Mouse (Mus musculus) urinary bladder, postnatal 14 days (tissue): ENCODE measurements around the gene Exoc7.
"Not testable (repeated sequence)": the region's sequence is repeated elsewhere in the genome, so short reads cannot be mapped to it uniquely, and the experiment has no call there.

Experiments used
- DNase-seq: peaks from one replicate; pipeline ENCODE4 v3.0.0; 2021; ENCODE audit warnings: low spot score

Exoc7 gene

DNA sequence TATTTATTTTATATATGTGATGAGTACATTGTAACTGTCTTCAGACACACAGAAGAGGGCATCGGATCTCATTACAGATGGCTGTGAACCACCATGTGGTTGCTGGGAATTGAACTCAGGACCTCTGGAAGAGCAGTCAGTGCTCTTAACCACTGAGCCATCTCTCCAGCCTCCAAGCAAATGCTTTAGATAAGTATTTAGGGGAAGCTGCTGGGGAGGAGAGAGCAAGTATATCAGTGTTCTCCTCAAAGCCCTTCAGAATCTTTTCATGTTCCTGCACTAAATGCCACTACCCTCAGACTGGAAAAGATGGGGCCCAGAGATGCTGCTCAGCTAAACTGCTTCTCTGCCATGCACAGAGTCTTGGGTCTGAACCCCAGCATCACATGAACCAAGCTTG, 29.8 kb downstream of the Exoc7 start:
- DNase-seq: not testable (repeated sequence)

DNA sequence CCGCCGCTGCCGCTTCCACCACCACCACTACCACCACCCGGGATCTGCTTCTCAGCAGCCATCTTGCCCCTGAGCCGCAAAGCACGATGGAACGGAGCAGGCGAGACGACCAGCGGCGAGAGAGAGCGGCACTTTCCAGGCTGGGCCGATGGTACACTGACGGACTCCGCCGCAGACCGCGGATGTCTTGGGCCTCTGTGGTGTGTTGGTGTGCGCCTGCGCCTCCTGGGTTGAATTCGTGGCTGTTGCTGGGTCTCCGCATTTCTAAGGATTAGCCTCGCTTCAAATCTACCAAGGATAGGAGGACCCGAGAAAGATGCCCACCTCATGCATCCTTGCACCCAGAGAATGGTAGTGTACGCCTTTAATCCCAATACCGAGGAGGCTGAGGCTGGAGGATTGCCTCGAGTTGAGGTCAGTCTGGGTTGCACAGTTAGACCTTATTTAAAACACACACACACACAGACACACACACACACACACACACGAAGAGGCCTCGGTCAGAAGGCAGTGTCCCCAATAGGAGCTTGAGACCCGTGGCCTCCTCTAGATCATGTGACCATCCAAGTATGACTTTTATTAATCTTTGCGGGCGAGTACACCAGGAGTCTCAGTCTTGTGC, 32.9 kb downstream of the Exoc7 start, which contains the start of gene Srp68:
Gene Srp68 (minus strand): TSS at position 173 of the 622 bp plus-strand sequence.
- DNase-seq: peak; percentile 93

GRCm38 (mm10) chr11:116273469-116274044, 33.5 kb downstream of the Exoc7 start:
- DNase-seq: no peak

DNA sequence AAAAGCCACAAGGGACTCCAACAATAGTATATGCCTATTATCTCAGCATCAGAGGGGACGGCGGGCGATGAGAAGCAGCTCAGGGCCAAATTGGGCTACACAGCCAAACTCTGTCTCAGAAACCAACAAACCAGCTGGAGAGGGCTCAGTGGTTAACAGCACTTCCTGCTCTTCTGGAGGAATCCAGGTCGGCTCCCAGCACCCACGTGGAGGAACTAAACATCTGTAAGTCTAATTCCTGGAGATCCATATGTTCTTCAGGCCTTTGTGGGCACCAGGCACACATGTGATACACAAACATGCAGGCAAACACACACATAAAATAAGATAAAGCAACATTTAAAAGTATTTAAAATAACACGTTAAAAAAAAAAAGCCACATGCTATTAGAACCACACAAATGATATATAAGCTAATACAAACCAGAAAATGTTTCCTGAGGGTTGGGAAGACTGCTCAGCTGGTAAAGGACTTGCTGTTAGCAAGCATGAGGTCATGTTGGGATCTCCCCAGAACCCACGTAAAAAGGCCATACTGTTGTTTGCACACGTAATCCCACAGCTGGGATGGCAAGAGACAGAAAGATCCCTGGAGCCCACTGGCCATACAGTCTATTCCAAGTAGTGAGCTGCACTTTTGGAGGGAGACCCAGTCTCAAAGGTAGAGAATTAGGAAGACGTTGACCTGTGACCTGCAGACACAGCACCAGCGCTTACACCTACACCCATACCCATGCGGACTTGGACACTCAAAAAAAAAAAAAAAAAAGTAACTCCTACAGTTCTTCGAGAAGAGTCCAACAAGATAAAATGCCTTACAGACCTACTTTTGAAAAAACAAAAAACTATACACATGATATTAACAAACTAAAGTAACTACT, 34.2 kb downstream of the Exoc7 start:
- DNase-seq: no peak

- DNase-seq: no peak
Measured at GRCm38 (mm10) chr11:116269560-116269959, 37.5 kb downstream of the Exoc7 start.

DNA sequence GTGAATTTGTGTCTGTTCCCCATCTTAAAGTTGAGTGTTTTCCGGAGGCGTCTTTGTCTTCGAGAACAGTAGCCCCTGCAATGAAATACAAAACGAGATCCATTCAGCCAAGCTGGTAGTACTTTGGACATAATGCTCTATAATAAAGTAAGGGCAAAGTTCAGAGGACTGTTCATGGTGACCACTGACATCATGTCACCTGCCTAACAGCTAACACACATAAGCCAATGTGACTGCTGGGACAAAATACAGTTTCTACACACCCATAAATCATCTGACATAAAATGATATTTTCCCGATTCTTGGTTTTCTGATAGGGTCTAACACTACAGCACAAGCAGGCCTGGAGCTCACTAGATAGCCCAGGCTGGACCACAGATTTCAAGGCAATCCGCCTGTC, 38.7 kb downstream of the Exoc7 start:
- DNase-seq: no peak

- no peak for DNase-seq
Measured at GRCm38 (mm10) chr11:116267637-116268036, 39.4 kb downstream of the Exoc7 start.

- no peak for DNase-seq
Measured at GRCm38 (mm10) chr11:116265850-116266249, 41.2 kb downstream of the Exoc7 start.

DNA sequence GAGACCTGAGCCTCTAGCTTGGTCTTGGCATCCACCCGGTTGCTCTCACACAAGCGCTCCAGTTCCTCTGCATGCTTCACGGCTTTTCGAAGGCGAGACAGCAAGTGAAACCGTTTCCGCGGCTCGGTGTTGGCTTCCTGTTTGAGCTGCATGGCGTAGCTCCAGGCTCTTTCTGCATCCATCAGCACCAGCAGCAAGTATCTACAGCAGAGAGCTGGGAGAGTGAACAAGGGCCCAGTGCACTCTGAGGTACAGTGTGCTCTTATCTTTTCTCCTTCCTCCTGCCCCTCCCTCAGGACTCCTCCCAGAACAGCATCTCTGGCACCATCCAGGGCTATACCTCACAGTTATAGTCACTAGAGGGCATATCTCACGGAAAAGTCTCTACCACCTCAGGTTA, 41.7 kb downstream of the Exoc7 start:
- no peak for DNase-seq

DNA sequence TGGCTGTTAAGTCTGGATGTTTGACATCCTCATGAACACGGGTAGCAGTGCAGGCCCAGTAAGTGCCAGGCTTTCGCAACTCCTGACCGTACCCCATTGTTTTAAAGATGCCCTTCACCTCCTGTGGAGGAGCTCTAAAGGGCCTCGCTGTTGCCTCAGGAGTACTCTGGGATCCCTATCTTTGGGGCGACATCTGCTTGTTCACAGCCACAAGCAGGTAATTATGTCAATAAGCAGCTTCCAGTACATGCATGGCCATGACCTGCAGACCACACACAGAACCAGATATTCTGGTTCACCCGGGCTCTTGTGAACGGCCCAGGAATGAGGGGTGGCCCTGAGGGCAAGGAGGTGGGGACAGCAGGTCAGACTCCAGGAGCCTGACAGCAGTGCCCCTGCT, 46.8 kb downstream of the Exoc7 start:
- DNase-seq: peak; percentile 83

GRCm38 (mm10) chr11:116259461-116259860, 47.6 kb downstream of the Exoc7 start:
- no peak for DNase-seq

DNA sequence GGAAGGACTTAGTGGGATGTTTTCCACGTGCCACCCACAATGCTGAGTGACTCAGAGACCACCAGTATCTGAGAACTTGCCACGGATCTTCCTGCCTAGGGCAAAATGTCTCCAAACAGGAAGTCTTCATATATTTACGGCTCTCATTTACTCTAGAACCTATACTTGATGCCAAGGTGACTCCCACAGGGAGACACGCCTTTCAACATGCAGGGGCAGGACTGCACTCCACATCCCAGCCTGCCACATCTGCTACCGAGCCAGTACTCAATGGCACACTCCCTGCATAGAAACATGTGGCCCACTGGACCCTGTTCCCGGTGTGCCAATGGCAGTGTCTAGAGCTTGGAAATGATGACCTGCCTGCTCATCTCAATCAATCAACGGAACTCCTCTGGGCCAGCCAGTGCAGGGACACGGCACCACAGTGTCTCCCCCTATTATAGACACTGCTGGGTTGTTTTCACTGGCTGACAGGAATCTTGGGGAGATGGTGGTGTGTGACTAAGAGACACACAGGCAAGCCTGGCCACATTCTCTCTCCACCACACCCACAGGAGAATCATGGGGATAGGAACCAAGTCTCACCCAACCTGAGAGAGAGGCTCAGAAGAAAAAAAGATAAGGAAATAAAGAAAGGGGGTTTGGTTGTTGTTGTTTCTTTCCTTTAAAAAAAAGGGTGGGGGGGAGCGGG, 50.9 kb downstream of the Exoc7 start:
- peak; percentile 60 for DNase-seq

- no peak for DNase-seq
Measured at GRCm38 (mm10) chr11:116255090-116255981, 51.7 kb downstream of the Exoc7 start.

- peak; percentile 58 for DNase-seq
Measured at GRCm38 (mm10) chr11:116254627-116255026, 52.4 kb downstream of the Exoc7 start.

- no peak for DNase-seq
Measured at GRCm38 (mm10) chr11:116253076-116253600, 53.9 kb downstream of the Exoc7 start.

DNA sequence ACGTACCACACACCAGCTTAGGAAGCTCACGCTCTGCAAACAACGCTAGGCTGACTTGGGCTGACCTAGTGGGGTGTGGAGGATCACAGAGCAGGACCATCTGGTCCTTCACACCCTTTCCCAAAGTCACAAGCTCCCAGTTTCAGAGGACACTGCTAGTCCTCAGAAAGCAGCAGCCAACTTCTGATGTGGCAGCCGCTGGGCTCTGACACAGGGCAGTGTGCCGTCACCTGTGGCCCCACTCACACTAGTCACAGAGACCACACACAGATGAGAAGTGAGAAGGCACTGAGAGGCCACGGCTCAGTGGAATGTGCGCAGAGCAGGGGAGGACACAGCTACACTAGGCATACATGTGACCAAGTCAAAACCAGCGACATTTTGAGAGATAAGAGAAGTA, 56.1 kb downstream of the Exoc7 start:
- DNase-seq: no peak

- no peak for DNase-seq
Measured at GRCm38 (mm10) chr11:116247502-116248222, 59.4 kb downstream of the Exoc7 start.

DNA sequence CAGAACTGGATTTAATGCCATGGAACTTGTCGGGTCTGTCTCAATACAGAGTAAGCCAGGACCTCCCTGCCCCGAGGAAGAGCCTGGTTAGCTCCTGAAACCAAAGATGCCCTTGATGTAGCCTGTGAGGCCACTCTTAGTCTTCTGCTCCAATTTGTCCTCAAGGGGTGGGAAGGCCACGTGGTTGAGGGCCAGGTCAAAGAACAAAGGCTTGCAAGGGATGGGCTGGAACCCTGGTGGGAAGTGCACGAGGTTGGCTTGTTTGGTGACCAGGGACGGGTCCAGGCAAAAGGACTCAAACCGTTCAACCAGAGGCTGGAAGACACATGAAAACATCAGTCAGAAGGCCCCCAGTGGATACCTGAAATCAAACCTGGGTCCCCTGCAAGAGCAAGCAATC, 61.4 kb downstream of the Exoc7 start:
- DNase-seq: no peak

GRCm38 (mm10) chr11:116244580-116244979, 62.5 kb downstream of the Exoc7 start:
- DNase-seq: no peak

DNA sequence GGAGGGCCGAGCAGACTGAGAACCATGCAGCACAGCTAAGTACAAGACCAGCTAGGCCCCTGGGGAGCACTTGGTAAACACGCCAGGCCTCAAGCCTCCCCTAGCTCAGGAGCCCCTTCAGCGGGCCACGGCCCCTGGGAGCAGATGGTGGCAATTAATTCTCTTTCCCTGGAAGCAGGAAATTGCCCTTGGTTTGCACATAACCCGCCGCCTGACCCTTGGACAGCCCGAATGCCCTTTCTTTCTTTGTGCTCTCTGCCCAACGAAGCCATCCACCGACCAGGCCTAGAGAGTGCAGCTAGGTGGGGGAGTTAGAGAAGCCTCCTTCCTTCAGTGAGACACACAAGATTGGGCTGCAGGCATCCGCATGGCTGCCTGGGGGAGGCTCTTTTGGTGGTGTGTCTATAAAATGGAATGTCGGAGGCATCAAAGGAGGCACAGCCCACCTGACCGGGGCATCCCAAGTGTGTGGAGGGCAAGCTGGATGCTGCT, 65.2 kb downstream of the Exoc7 start:
- no peak for DNase-seq
